1 mouse cellular context compared by ENCODE assay signal in genomic region chr13:102728035-102728434, GRCm38 (mm10).
TF ChIP-seq lines count a peak whose summit lies in the region.

No protein-coding gene starts in this region.

TF ChIP-seq in MEL, 35 proteins besides CTCF, POLR2A, EP300 and RAD21 (continued from another document):
- no peak for TF ChIP-seq ELF1 (IDR thresholded peaks at IDR 0.05; ENCODE audit: low read depth, low read length)
- peak; percentile 58 for TF ChIP-seq RCOR1 (IDR thresholded peaks at IDR 0.05; ENCODE audit: low read depth, low read length)
- no peak for TF ChIP-seq NRF1 (IDR thresholded peaks at IDR 0.05; ENCODE audit: insufficient read depth, low read depth, low read length, poor library complexity, severe bottlenecking)
- 0 out of 2 replicates have a peak, but pooled peaks have one; percentile 61 for TF ChIP-seq MAZ (IDR thresholded peaks at IDR 0.05; ENCODE audit: low read depth, low read length)
- TF ChIP-seq CHD2 (IDR thresholded peaks at IDR 0.05; ENCODE audit: low read length) = no peak
- TF ChIP-seq E2F4 (IDR thresholded peaks at IDR 0.05; ENCODE audit: borderline replicate concordance, low read depth, low read length) = no peak
- no peak for TF ChIP-seq MAX (IDR thresholded peaks at IDR 0.05; ENCODE audit: low read length)
- TF ChIP-seq GABPA (IDR thresholded peaks at IDR 0.05; ENCODE audit: low read depth, low read length) = peak; percentile 94
- no peak for TF ChIP-seq BHLHE40 (IDR thresholded peaks at IDR 0.05; ENCODE audit: borderline replicate concordance, low read depth, low read length)
- TF ChIP-seq MEF2A (IDR thresholded peaks at IDR 0.05; ENCODE audit: extremely low read depth, insufficient replicate concordance, low read depth, low read length, poor library complexity, severe bottlenecking) = no peak
- no peak for TF ChIP-seq USF2 (IDR thresholded peaks at IDR 0.05; ENCODE audit: borderline replicate concordance in 1 of 2, insufficient read depth in 1 of 2, low read depth in 1 of 2, low read length in 2 of 2)
- TF ChIP-seq MYB (IDR thresholded peaks at IDR 0.05; ENCODE audit: low read depth, low read length) = no peak
- no peak for TF ChIP-seq ZNF384 (IDR thresholded peaks at IDR 0.05; ENCODE audit: low read depth, low read length)
- no peak for TF ChIP-seq POLR2AphosphoS2 (IDR thresholded peaks at IDR 0.05; ENCODE audit: low read length)
- TF ChIP-seq ZC3H11A (IDR thresholded peaks at IDR 0.05; ENCODE audit: low read depth, low read length) = no peak
- TF ChIP-seq ETS1 (IDR thresholded peaks at IDR 0.05; ENCODE audit: low read depth, low read length) = peak; percentile 69
- TF ChIP-seq CHD1 (IDR thresholded peaks at IDR 0.05; ENCODE audit: low read depth, low read length) = no peak
- no peak; the same call in 1 of the 2 replicates for TF ChIP-seq SIN3A (IDR thresholded peaks at IDR 0.05; ENCODE audit: low read length)
- TF ChIP-seq JUND (IDR thresholded peaks at IDR 0.05; ENCODE audit: low read depth, low read length) = no peak
- no peak for TF ChIP-seq KAT2A (conservative IDR thresholded peaks at IDR 0.05; ENCODE audit: low read depth, low read length)
